Mouse (Mus musculus) right cerebral cortex, postnatal 10 days (tissue): Measurements from ENCODE around the gene Maged2.
"Not testable (repeated sequence)": the region's sequence is repeated elsewhere in the genome, so short reads cannot be mapped to it uniquely, and the experiment has no call there.

Source experiments
- DNase-seq, 2 experiments: peaks; one replicate each; pipeline ENCODE4 v3.0.0; 2021; ENCODE audit warnings: low spot score in 2 of 2

Gene Maged2

DNA sequence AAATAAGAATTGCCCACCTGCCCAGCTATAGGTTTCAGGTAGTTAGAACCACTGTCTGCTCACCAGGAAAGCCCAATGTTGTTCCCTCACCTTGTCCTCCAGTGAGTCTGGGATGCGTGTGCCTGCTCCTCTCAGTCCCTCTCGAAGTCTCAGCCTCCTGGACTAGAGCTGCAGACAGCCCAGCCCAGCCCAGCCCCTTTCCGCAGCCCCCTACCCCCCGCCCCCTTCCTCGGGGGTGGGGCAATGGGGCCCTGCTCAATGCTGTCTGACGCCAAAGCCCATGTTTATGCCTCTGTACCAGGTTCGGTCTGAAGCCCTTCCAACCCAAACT is at the start of gene Maged2:
Gene Maged2 (minus strand): TSS at position 207 of the 331 bp plus-strand sequence.
- peak in 1 of 2 experiments; percentile 22 for DNase-seq

DNA sequence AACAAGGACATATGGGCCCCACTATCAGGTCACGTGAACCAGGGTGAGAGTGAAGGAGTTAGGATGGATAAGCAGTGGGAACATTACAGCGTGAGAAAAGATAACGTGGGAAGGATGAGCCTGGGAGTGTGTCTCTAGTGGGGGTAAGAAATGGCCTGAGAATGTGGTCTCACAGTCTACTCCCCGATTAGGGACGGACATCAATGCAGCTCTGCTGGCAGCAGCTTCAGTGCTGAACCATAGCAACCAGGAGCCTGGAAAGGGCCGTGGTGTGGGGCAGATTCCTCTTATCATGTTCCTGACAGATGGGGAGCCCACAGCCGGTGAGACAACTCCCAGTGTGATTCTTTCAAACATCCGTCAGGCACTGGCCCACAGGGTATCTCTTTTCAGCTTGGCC is 34.1 kb upstream of the Maged2 start:
- DNase-seq, result no peak

DNA sequence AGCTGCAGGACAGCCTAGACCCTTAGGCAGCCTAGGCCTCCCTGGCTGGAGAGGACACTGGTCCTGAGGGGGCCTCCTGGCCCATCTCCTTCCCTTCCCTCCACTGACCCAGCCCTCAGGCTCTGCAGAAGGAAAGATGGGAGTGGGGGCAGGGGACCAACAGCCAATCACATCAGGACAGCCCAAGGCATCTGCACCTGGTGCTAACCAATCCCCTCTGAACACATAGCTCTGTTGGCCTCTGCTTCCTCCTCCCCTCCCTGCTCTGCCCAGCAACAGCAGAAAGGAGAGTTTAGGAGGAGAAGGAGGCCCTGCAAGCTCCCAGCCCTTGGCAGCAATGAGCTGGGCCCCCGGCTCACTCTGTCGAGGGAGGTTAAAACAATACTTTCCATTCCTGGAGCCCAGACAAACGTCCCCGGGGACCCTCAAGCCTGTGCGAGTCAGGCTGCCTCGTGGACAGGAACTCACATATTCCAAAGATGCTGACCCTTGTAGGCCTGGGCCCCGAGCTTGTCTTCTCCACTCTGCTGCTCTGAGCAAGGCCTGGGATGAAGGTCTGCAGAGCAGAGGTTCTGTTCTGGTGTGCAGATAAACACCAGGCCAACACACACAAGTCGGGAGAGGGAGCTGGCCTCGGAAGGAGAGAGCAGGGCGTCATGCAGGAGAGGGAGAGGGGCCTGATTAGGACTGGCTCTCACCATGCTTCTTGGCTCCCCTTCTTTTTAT is 31.5 kb upstream of the Maged2 start:
- not testable (repeated sequence) for DNase-seq

DNA sequence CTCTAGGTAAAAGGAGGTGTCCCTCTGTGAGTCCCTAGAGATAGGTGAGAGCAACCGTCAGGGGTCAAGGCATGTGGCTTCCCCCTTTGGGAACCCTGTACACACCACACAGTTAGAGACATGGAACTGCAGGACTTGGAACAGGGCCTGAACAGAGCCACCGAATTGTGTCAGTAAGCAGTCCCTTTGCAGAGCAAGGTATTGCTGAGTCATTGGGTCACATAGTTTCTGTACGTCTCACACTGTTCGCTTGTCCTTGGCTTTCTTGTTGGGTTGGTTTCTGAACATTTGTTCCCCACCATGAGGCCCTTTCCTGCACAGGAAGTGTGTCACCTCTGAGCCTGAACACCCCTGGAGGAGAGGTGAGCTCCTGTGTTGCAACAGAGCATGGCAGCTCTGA is 29.1 kb upstream of the Maged2 start:
- not testable (repeated sequence) for DNase-seq

DNA sequence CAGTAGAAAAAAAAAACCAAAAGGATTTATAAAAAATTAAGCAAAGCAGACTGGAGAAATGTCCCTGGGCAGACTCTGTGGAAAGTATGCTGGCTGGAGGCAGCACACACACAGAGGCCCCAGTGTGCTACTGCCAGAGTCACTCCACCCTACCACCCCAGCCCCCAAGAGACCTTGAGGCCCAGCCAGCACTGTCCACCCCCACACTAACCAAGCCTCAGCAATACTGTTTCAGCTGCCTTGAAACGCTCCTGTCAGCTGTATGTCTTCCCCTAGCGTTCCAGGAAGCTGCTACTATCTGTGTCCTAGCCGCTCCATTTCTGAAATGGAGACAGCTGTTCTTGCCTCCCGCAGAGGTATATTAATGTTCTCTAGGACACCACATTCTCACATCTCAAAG is 16.2 kb upstream of the Maged2 start:
- DNase-seq, result no peak

DNA sequence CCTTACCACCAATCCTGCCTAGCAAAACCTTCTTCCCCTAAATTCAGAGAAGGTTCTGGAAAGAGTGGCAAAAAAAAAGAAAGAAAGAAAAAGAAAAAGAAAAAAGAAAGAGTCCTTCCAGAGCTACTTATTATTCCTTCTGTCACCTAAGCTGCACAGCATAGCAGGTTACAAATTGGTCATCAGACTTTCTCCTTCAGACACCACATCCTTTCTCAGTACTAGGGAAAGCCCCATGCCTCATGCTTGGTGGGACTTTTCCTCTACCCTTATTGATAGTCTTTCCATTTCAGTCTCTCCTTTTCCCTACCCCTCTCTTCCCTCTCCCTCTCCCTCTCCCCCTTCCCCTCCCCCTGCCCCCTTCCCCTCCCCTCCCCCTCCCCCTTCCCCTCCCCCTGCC is 3.1 kb upstream of the Maged2 start:
- DNase-seq, result no peak

DNA sequence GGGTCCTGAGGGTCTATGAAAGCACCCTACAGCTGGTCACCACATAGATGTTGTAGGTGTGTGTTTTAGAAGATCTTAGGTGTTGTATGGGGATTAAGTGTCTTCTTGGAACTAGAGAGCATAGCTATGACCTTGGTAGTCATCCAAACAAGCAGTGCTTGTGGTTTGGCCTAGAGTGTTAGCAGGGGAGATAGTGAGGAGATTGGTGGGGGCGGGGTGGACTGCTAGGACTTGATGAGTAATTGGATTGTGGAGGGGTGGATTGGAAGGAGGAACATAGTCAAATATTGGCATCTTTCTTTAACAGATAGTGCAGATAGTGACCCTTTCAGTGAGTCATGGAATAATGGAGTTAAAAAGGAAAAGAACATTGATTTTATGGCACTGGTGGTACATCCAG is 1.5 kb upstream of the Maged2 start:
- no peak for DNase-seq

DNA sequence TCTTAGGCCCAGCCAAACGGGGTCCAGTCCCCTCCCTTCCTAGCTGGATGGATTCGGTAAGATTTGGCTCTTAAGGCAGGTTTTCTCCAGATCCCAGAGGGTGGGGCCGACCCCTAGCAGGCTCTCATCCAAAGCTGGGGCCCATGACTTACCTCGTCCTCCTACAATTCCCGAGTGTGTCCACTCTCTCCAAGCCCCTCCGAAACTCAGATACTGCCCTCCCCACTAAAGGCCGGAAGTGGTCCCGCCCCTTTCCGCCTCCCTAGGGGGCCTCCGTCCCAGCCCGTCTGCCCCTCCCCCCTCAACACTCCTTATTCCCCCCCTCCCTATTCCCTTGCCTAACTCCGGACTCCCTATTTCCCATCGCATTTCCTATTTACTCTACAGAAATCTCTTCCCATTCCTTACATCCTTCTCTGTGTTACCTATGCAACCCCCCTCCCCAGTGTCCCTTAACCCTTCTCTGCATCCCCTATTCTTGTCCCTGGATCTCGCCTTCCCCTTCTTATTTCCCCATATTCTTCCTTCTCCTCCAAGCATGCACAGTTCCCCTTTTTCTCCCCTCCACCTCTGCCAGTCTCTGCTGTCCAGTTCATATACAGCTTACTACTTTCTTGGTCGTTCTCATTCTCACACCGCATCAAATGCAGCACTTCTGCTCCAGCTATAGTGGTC is 544 bp downstream of the Maged2 start:
- peak; percentile 42 to 66 for DNase-seq

DNA sequence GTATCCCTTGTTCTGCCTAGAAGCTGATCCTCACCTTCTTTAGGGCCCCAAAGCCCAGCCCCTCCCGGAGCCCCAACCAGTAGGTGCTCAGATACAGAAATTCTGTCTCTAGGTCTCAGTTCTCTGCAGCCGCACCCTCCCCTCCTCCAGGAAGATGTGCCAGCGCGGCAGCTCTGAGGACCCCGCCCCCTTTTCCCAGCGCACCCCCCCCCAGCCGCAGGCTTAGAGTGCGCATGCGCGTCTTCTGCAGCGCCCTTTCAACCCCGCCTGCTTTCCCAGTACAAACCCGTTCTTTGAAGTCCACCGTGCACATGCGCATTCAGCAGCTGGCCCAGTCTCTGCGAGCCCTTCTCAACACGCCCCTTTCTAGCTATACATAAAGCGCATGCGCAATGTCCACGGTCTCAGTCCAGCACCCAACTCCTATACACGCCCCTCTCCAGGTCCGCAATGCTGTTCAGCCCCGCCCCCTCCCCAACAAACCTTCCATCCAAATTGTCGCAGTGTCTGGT is 1.3 kb downstream of the Maged2 start:
- peak; percentile 94 to 95 for DNase-seq

DNA sequence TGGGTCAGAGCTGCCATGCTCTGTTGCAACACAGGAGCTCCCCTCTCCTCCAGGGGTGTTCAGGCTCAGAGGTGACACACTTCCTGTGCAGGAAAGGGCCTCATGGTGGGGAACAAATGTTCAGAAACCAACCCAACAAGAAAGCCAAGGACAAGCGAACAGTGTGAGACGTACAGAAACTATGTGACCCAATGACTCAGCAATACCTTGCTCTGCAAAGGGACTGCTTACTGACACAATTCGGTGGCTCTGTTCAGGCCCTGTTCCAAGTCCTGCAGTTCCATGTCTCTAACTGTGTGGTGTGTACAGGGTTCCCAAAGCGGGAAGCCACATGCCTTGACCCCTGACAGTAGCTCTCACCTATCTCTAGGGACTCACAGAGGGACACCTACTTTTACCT is 13.2 kb downstream of the Maged2 start:
- not testable (repeated sequence) for DNase-seq

DNA sequence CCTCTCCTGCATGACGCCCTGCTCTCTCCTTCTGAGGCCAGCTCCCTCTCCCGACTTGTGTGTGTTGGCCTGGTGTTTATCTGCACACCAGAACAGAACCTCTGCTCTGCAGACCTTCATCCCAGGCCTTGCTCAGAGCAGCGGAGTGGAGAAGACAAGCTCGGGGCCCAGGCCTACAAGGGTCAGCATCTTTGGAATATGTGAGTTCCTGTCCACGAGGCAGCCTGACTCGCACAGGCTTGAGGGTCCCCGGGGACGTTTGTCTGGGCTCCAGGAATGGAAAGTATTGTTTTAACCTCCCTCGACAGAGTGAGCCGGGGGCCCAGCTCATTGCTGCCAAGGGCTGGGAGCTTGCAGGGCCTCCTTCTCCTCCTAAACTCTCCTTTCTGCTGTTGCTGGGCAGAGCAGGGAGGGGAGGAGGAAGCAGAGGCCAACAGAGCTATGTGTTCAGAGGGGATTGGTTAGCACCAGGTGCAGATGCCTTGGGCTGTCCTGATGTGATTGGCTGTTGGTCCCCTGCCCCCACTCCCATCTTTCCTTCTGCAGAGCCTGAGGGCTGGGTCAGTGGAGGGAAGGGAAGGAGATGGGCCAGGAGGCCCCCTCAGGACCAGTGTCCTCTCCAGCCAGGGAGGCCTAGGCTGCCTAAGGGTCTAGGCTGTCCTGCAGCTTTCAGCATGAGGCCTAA is 15.5 kb downstream of the Maged2 start:
- DNase-seq, result not testable (repeated sequence)
